Mouse (Mus musculus) v-Abl transformed pro-B cells (cell line): ENCODE data around the gene Banf2.

Experiments used
- in situ Hi-C, 2 experiments: fragments of 400-800 bp; cut with MboI; formaldehyde crosslinking; loops; one replicate each; pipeline ENCODE4 v1.15.1; 2025; ENCODE audit not compliant: unreplicated experiment in 2 of 2

Gene Banf2

GRCm38 (mm10) chr2:144015861-144016260 lies 17.0 kb upstream of the Banf2 start:
- in situ Hi-C loops, result loop anchor here in 1 of 2 experiments (10.0 kb wide), 1 partner anchor 89 kb away; no protein-coding TSS in a partner anchor

- in situ Hi-C loops, result loop anchor here in 1 of 2 experiments (10.0 kb wide), 1 partner anchor 85 kb away; no protein-coding TSS in a partner anchor
Measured at GRCm38 (mm10) chr2:144019971-144020370, 12.9 kb upstream of the Banf2 start.

- in situ Hi-C loops, result no loop called here
Measured at GRCm38 (mm10) chr2:144022441-144022840, 10.4 kb upstream of the Banf2 start.

GRCm38 (mm10) chr2:144025361-144025760 lies 7.5 kb upstream of the Banf2 start:
- in situ Hi-C loops, result no loop called here

- in situ Hi-C loops, result no loop called here
Measured at GRCm38 (mm10) chr2:144026456-144026855, 6.4 kb upstream of the Banf2 start.

- in situ Hi-C loops, result no loop called here
Measured at GRCm38 (mm10) chr2:144030791-144031190, 2.1 kb upstream of the Banf2 start.

GRCm38 (mm10) chr2:144044726-144045125 lies 11.9 kb downstream of the Banf2 start:
- in situ Hi-C loops, result no loop called here

- in situ Hi-C loops, result no loop called here
Measured at GRCm38 (mm10) chr2:144045756-144046560, 13.1 kb downstream of the Banf2 start.

- in situ Hi-C loops, result no loop called here
Measured at GRCm38 (mm10) chr2:144046916-144047315, 14.1 kb downstream of the Banf2 start.

GRCm38 (mm10) chr2:144050146-144050680 lies 17.4 kb downstream of the Banf2 start:
- in situ Hi-C loops, result no loop called here

GRCm38 (mm10) chr2:144050861-144051260 lies 18.0 kb downstream of the Banf2 start:
- in situ Hi-C loops, result no loop called here

GRCm38 (mm10) chr2:144052410-144053065 lies 19.7 kb downstream of the Banf2 start:
- in situ Hi-C loops, result no loop called here

GRCm38 (mm10) chr2:144057735-144058134 lies 24.9 kb downstream of the Banf2 start:
- in situ Hi-C loops, result no loop called here

- in situ Hi-C loops, result no loop called here
Measured at GRCm38 (mm10) chr2:144061701-144062100, 28.8 kb downstream of the Banf2 start.

GRCm38 (mm10) chr2:144065499-144065898 lies 32.6 kb downstream of the Banf2 start:
- in situ Hi-C loops, result no loop called here

- in situ Hi-C loops, result no loop called here
Measured at GRCm38 (mm10) chr2:144069663-144070062, 36.8 kb downstream of the Banf2 start.

GRCm38 (mm10) chr2:144070479-144070878 lies 37.6 kb downstream of the Banf2 start:
- in situ Hi-C loops, result no loop called here

GRCm38 (mm10) chr2:144072642-144073041 lies 39.8 kb downstream of the Banf2 start:
- in situ Hi-C loops, result no loop called here

GRCm38 (mm10) chr2:144074059-144074458 lies 41.2 kb downstream of the Banf2 start:
- in situ Hi-C loops, result no loop called here

GRCm38 (mm10) chr2:144076625-144077024 lies 43.8 kb downstream of the Banf2 start:
- in situ Hi-C loops, result no loop called here

GRCm38 (mm10) chr2:144078897-144079296 lies 46.0 kb downstream of the Banf2 start:
- in situ Hi-C loops, result no loop called here
